Mouse (Mus musculus): ENCODE data around the gene Atg16l2. TPM values are rescaled to one million over a fixed set of nuclear protein-coding genes. Genes with fewer than 3 reads are reported as not detected.

Gene Atg16l2
- polyA plus RNA-seq, 1 experiment from 2014 or later, result 5.2 TPM

- 86% methylated on average over 4 of the region's 4 CpGs for WGBS
- Histone ChIP-seq H3K27me3 (replicated peaks; ENCODE audit: control insufficient read depth, insufficient read depth, low read length) (no peaks in the 10 kb centered on the region), H3K27ac (ENCODE audit: low read depth, low read length) (no peak overlapping the region), H3K9ac (ENCODE audit: low read depth, low read length) (no peak overlapping the region), H3K9me3 (ENCODE audit: control insufficient read depth) (no peaks in the 10 kb centered on the region), H3K4me2 (replicated peaks; ENCODE audit: low read depth) (no peak overlapping the region), H3K4me1 (replicated peaks; ENCODE audit: control insufficient read depth, insufficient read depth, low read length) (0 out of 2 replicates have a peak, but pooled peaks cover 6% of the 10 kb centered on the region), H3K4me3 (ENCODE audit: low read depth, low read length) (no peak overlapping the region), H3K36me3 (ENCODE audit: control insufficient read depth, insufficient read depth) (peaks cover 3% of the 10 kb centered on the region; the same call in 1 of the 2 replicates)
- TF ChIP-seq CTCF (IDR thresholded peaks at IDR 0.05; ENCODE audit: low read depth), result no peak
- ATAC-seq, result no peak
These were observed 28.8 kb upstream of the Atg16l2 start for GRCm38 (mm10) chr7:101330841-101331173.

GRCm38 (mm10) chr7:101330074-101330840 lies 28.2 kb upstream of the Atg16l2 start:
- 72% methylated on average over 10 of the region's 10 CpGs for WGBS
- Histone ChIP-seq H3K4me3 (ENCODE audit: low read depth, low read length) (no peak overlapping the region), H3K4me2 (replicated peaks; ENCODE audit: low read depth) (no peak overlapping the region), H3K9me3 (ENCODE audit: control insufficient read depth) (no peaks in the 10 kb centered on the region), H3K27me3 (replicated peaks; ENCODE audit: control insufficient read depth, insufficient read depth, low read length) (no peaks in the 10 kb centered on the region), H3K4me1 (replicated peaks; ENCODE audit: control insufficient read depth, insufficient read depth, low read length) (peaks cover 10% of the 10 kb centered on the region; the same call in 1 of the 2 replicates), H3K27ac (ENCODE audit: low read depth, low read length) (no peak overlapping the region), H3K9ac (ENCODE audit: low read depth, low read length) (no peak overlapping the region), H3K36me3 (ENCODE audit: control insufficient read depth, insufficient read depth) (peaks cover 7% of the 10 kb centered on the region; the same call in 1 of the 2 replicates)
- TF ChIP-seq CTCF (IDR thresholded peaks at IDR 0.05; ENCODE audit: low read depth), result no peak
- no peak for ATAC-seq

- peaks cover 8% of the 10 kb centered on the region; the same call in 1 of the 2 replicates for H3K36me3 ChIP-seq (ENCODE audit: control insufficient read depth, insufficient read depth)
- no peak overlapping the region for H3K4me2 ChIP-seq (replicated peaks; ENCODE audit: low read depth)
- H3K27ac ChIP-seq (ENCODE audit: low read depth, low read length), result no peak overlapping the region
- no peaks in the 10 kb centered on the region for H3K9me3 ChIP-seq (ENCODE audit: control insufficient read depth)
- H3K4me3 ChIP-seq (ENCODE audit: low read depth, low read length), result no peak overlapping the region
- no peak overlapping the region for H3K9ac ChIP-seq (ENCODE audit: low read depth, low read length)
- no peak for ATAC-seq
- 65% methylated on average over 4 of the region's 4 CpGs for WGBS
- no peak for TF ChIP-seq CTCF (IDR thresholded peaks at IDR 0.05; ENCODE audit: low read depth)
- H3K27me3 ChIP-seq (replicated peaks; ENCODE audit: control insufficient read depth, insufficient read depth, low read length), result no peaks in the 10 kb centered on the region
- peaks cover 10% of the 10 kb centered on the region; the same call in 1 of the 2 replicates for H3K4me1 ChIP-seq (replicated peaks; ENCODE audit: control insufficient read depth, insufficient read depth, low read length)
These were observed 27.6 kb upstream of the Atg16l2 start for GRCm38 (mm10) chr7:101329606-101330005.

- 61% methylated on average over 4 of the region's 4 CpGs for WGBS
- peak; percentile 50 for TF ChIP-seq CTCF (IDR thresholded peaks at IDR 0.05; ENCODE audit: low read depth)
- H3K27me3 ChIP-seq (replicated peaks; ENCODE audit: control insufficient read depth, insufficient read depth, low read length), result no peaks in the 10 kb centered on the region
- ATAC-seq, result no peak
- no peak overlapping the region for H3K4me2 ChIP-seq (replicated peaks; ENCODE audit: low read depth)
- H3K9ac ChIP-seq (ENCODE audit: low read depth, low read length), result no peak overlapping the region
- H3K9me3 ChIP-seq (ENCODE audit: control insufficient read depth), result no peaks in the 10 kb centered on the region
- H3K4me1 ChIP-seq (replicated peaks; ENCODE audit: control insufficient read depth, insufficient read depth, low read length), result peaks cover 10% of the 10 kb centered on the region; the same call in 1 of the 2 replicates
- H3K27ac ChIP-seq (ENCODE audit: low read depth, low read length), result no peak overlapping the region
- H3K36me3 ChIP-seq (ENCODE audit: control insufficient read depth, insufficient read depth), result peaks cover 8% of the 10 kb centered on the region; the same call in 1 of the 2 replicates
- no peak overlapping the region for H3K4me3 ChIP-seq (ENCODE audit: low read depth, low read length)
These were observed 26.6 kb upstream of the Atg16l2 start for GRCm38 (mm10) chr7:101328621-101329158.

GRCm38 (mm10) chr7:101327786-101328185 lies 25.7 kb upstream of the Atg16l2 start:
- no peaks in the 10 kb centered on the region for H3K9me3 ChIP-seq (ENCODE audit: control insufficient read depth)
- WGBS, result 89% methylated on average over 2 of the region's 2 CpGs
- no peak overlapping the region for H3K9ac ChIP-seq (ENCODE audit: low read depth, low read length)
- H3K36me3 ChIP-seq (ENCODE audit: control insufficient read depth, insufficient read depth), result peaks cover 8% of the 10 kb centered on the region; the same call in 1 of the 2 replicates
- no peak overlapping the region for H3K27ac ChIP-seq (ENCODE audit: low read depth, low read length)
- H3K4me3 ChIP-seq (ENCODE audit: low read depth, low read length), result no peak overlapping the region
- no peak overlapping the region for H3K4me2 ChIP-seq (replicated peaks; ENCODE audit: low read depth)
- no peak for ATAC-seq
- no peak for TF ChIP-seq CTCF (IDR thresholded peaks at IDR 0.05; ENCODE audit: low read depth)
- H3K4me1 ChIP-seq (replicated peaks; ENCODE audit: control insufficient read depth, insufficient read depth, low read length), result peaks cover 12% of the 10 kb centered on the region; the same call in 1 of the 2 replicates
- H3K27me3 ChIP-seq (replicated peaks; ENCODE audit: control insufficient read depth, insufficient read depth, low read length), result no peaks in the 10 kb centered on the region

GRCm38 (mm10) chr7:101327263-101327662 lies 25.2 kb upstream of the Atg16l2 start:
- H3K4me2 ChIP-seq (replicated peaks; ENCODE audit: low read depth), result no peak overlapping the region
- H3K36me3 ChIP-seq (ENCODE audit: control insufficient read depth, insufficient read depth), result peaks cover 8% of the 10 kb centered on the region; the same call in 1 of the 2 replicates
- ATAC-seq, result no peak
- peaks cover 12% of the 10 kb centered on the region; the same call in 1 of the 2 replicates for H3K4me1 ChIP-seq (replicated peaks; ENCODE audit: control insufficient read depth, insufficient read depth, low read length)
- no peak overlapping the region for H3K9ac ChIP-seq (ENCODE audit: low read depth, low read length)
- no peak overlapping the region for H3K27ac ChIP-seq (ENCODE audit: low read depth, low read length)
- H3K4me3 ChIP-seq (ENCODE audit: low read depth, low read length), result no peak overlapping the region
- no peaks in the 10 kb centered on the region for H3K9me3 ChIP-seq (ENCODE audit: control insufficient read depth)
- TF ChIP-seq CTCF (IDR thresholded peaks at IDR 0.05; ENCODE audit: low read depth), result no peak
- WGBS, result 40% methylated on average over 5 of the region's 5 CpGs
- H3K27me3 ChIP-seq (replicated peaks; ENCODE audit: control insufficient read depth, insufficient read depth, low read length), result no peaks in the 10 kb centered on the region
